Mouse (Mus musculus) lung, postnatal 4 days (tissue): ENCODE data around the gene Olfr382.
"Not testable (repeated sequence)": the region's sequence is repeated elsewhere in the genome, so short reads cannot be mapped to it uniquely, and the experiment has no call there.

Experiments
- DNase-seq, 2 experiments: peaks; one replicate each; pipeline ENCODE4 v3.0.0; 2021

Olfr382 gene

GRCm38 (mm10) chr11:73517097-73517496 is at the start of gene Olfr382:
Olfr382 (minus strand) TSS chr11:73517197.
- DNase-seq, result no peak

GRCm38 (mm10) chr11:73528971-73529370 is 12.0 kb upstream of the Olfr382 start:
- not testable (repeated sequence) for DNase-seq

- DNase-seq, result no peak
Observed at GRCm38 (mm10) chr11:73491503-73491902, 25.5 kb downstream of the Olfr382 start, which contains the start of gene Olfr381. Olfr381 (minus strand) TSS chr11:73491603.
